Mouse (Mus musculus) layer of hippocampus, postnatal 25 days (tissue): Measurements from ENCODE around the gene Mrpl2. TPM values are rescaled to one million over a fixed set of nuclear protein-coding genes. Genes with fewer than 3 reads are reported as not detected.

Experiments
- DNase-seq, 2 experiments: peaks; one replicate each; pipeline ENCODE4 v3.0.0; 2022; ENCODE audit warnings: mixed read lengths in 2 of 2, low spot score in 1 of 2; ENCODE audit errors: extremely low spot score in 1 of 2
- total RNA-seq, 2 experiments: library from RNA; stranded (reverse); gene quantifications; 2 replicates each; pipeline ENCODE4 v1.2.3; 2021

Mrpl2 gene
- 10 to 100 TPM; 51.5 to 57.4 TPM for total RNA-seq

- peak; percentile 99 for DNase-seq
Measured at GRCm38 (mm10) chr17:46645561-46646321, at the start of gene Mrpl2, which contains the start of gene Klc4. Gene Mrpl2 (plus strand): TSS chr17:46646229. Gene Klc4 (minus strand): TSS chr17:46646022.

- no peak for DNase-seq
Measured at GRCm38 (mm10) chr17:46597956-46598355, 48.1 kb upstream of the Mrpl2 start.

GRCm38 (mm10) chr17:46598963-46599362 lies 47.1 kb upstream of the Mrpl2 start:
- DNase-seq: no peak

- DNase-seq: no peak
Measured at GRCm38 (mm10) chr17:46600569-46600968, 45.5 kb upstream of the Mrpl2 start.

- DNase-seq: no peak
Measured at GRCm38 (mm10) chr17:46602212-46602611, 43.8 kb upstream of the Mrpl2 start.

- DNase-seq: no peak
Measured at GRCm38 (mm10) chr17:46603229-46603628, 42.8 kb upstream of the Mrpl2 start.

GRCm38 (mm10) chr17:46605126-46605525 lies 40.9 kb upstream of the Mrpl2 start:
- no peak for DNase-seq

GRCm38 (mm10) chr17:46605987-46606386 lies 40.0 kb upstream of the Mrpl2 start:
- DNase-seq: no peak

- no peak for DNase-seq
Measured at GRCm38 (mm10) chr17:46609721-46610514, 36.1 kb upstream of the Mrpl2 start.

- DNase-seq: no peak
Measured at GRCm38 (mm10) chr17:46611316-46611715, 34.7 kb upstream of the Mrpl2 start.

GRCm38 (mm10) chr17:46612189-46612588 lies 33.8 kb upstream of the Mrpl2 start:
- no peak for DNase-seq

GRCm38 (mm10) chr17:46612820-46613219 lies 33.2 kb upstream of the Mrpl2 start:
- no peak for DNase-seq

GRCm38 (mm10) chr17:46613229-46613628 lies 32.8 kb upstream of the Mrpl2 start:
- DNase-seq: no peak

- no peak for DNase-seq
Measured at GRCm38 (mm10) chr17:46617799-46618198, 28.2 kb upstream of the Mrpl2 start.

GRCm38 (mm10) chr17:46618394-46618768 lies 27.6 kb upstream of the Mrpl2 start:
- no peak for DNase-seq

- no peak for DNase-seq
Measured at GRCm38 (mm10) chr17:46618769-46619682, 27.0 kb upstream of the Mrpl2 start.

GRCm38 (mm10) chr17:46619683-46620357 lies 26.2 kb upstream of the Mrpl2 start:
- DNase-seq: no peak

- DNase-seq: peak in 1 of 2 experiments; percentile 59
Measured at GRCm38 (mm10) chr17:46621324-46621723, 24.7 kb upstream of the Mrpl2 start.

- no peak for DNase-seq
Measured at GRCm38 (mm10) chr17:46622269-46622668, 23.8 kb upstream of the Mrpl2 start.
